Mouse (Mus musculus) bone marrow macrophage, adult 2 months (primary cell): ENCODE measurements at regions not wholly inside any gene's neighbourhood (a gene's known extent, or its start where the extent isn't known, plus 50 kb on each side); places are given as distances from the start of the nearest gene placed in this dataset.

Source experiments
- H3K27ac ChIP-seq: 2 replicates; pipeline ENCODE4 v1.5.1; 2012; ENCODE audit warnings: low read depth, low read length; ENCODE audit not compliant: insufficient read depth
- H3K4me1 ChIP-seq: 2 replicates; pipeline ENCODE4 v1.6.1; 2012; ENCODE audit warnings: low read length; ENCODE audit not compliant: control insufficient read depth, insufficient read depth
- H3K4me3 ChIP-seq: 2 replicates; pipeline ENCODE4 v1.5.1; 2012; ENCODE audit warnings: mild to moderate bottlenecking, low read length, moderate library complexity; ENCODE audit not compliant: insufficient read depth
- CTCF ChIP-seq: IDR thresholded peaks from 2 replicates; pipeline ENCODE4 v1.5.1; 2012; ENCODE audit warnings: low read depth, mild to moderate bottlenecking, low read length, moderate library complexity
- POLR2A ChIP-seq: IDR thresholded peaks from 2 replicates; pipeline ENCODE4 v1.6.1; 2012; ENCODE audit warnings: mild to moderate bottlenecking, low read depth, low read length, borderline replicate concordance

- Histone ChIP-seq H3K27ac (no peak overlapping the region), H3K4me1 (peaks cover 25% of the 10 kb centered on the region), H3K4me3 (no peak overlapping the region)
- no peak for TF ChIP-seq CTCF
- TF ChIP-seq POLR2A, result no peak
Observed at GRCm38 (mm10) chr15:59780506-59780905, 235.9 kb downstream of the 4933412E24Rik start.

- TF ChIP-seq POLR2A (no peak), CTCF (no peak)
- Histone ChIP-seq H3K4me1 (peaks cover 19% of the 10 kb centered on the region), H3K4me3 (no peak overlapping the region), H3K27ac (no peak overlapping the region)
Observed at GRCm38 (mm10) chr15:59777307-59777871, 239.0 kb downstream of the 4933412E24Rik start.

GRCm38 (mm10) chr15:59775781-59776180 is 240.6 kb downstream of the 4933412E24Rik start:
- H3K27ac ChIP-seq, result no peak overlapping the region
- TF ChIP-seq CTCF, result no peak
- TF ChIP-seq POLR2A, result no peak
- H3K4me3 ChIP-seq, result no peak overlapping the region
- peaks cover 16% of the 10 kb centered on the region for H3K4me1 ChIP-seq

GRCm38 (mm10) chr15:59773983-59774382 is 242.4 kb downstream of the 4933412E24Rik start:
- TF ChIP-seq POLR2A (no peak), CTCF (no peak)
- H3K27ac ChIP-seq, result no peak overlapping the region
- H3K4me1 ChIP-seq, result peaks cover 16% of the 10 kb centered on the region
- no peak overlapping the region for H3K4me3 ChIP-seq

- Histone ChIP-seq H3K4me3 (no peak overlapping the region), H3K4me1 (peaks cover 16% of the 10 kb centered on the region), H3K27ac (no peak overlapping the region)
- TF ChIP-seq CTCF, result no peak
- TF ChIP-seq POLR2A, result no peak
Observed at GRCm38 (mm10) chr15:59772595-59772994, 243.8 kb downstream of the 4933412E24Rik start.

GRCm38 (mm10) chr15:59762061-59762460 is 254.4 kb downstream of the 4933412E24Rik start:
- Histone ChIP-seq H3K27ac (no peak overlapping the region), H3K4me1 (peaks cover 18% of the 10 kb centered on the region), H3K4me3 (no peak overlapping the region)
- no peak for TF ChIP-seq CTCF
- no peak for TF ChIP-seq POLR2A

GRCm38 (mm10) chr15:59760490-59760889 is 255.9 kb downstream of the 4933412E24Rik start:
- TF ChIP-seq CTCF (no peak), POLR2A (no peak)
- Histone ChIP-seq H3K4me1 (peaks cover 18% of the 10 kb centered on the region), H3K4me3 (no peak overlapping the region), H3K27ac (no peak overlapping the region)

GRCm38 (mm10) chr15:59759566-59759965 is 256.8 kb downstream of the 4933412E24Rik start:
- TF ChIP-seq CTCF, result no peak
- TF ChIP-seq POLR2A, result no peak
- H3K27ac ChIP-seq, result no peak overlapping the region
- peaks cover 18% of the 10 kb centered on the region for H3K4me1 ChIP-seq
- no peak overlapping the region for H3K4me3 ChIP-seq

- H3K4me3 ChIP-seq, result no peak overlapping the region
- no peak overlapping the region for H3K27ac ChIP-seq
- peaks cover 18% of the 10 kb centered on the region for H3K4me1 ChIP-seq
- TF ChIP-seq POLR2A (no peak), CTCF (no peak)
Observed at GRCm38 (mm10) chr15:59758971-59759370, 257.4 kb downstream of the 4933412E24Rik start.

GRCm38 (mm10) chr15:59756141-59756540 is 260.3 kb downstream of the 4933412E24Rik start:
- Histone ChIP-seq H3K4me1 (peaks cover 35% of the 10 kb centered on the region), H3K27ac (no peak overlapping the region), H3K4me3 (no peak overlapping the region)
- no peak for TF ChIP-seq CTCF
- no peak for TF ChIP-seq POLR2A
